Mouse (Mus musculus) CH12.LX (cell line): ENCODE results near the gene Zmynd19. TPM values are rescaled to one million over a fixed set of nuclear protein-coding genes. Genes with fewer than 3 reads are reported as not detected.

Experiments used
- DNase-seq: peaks from one replicate; pipeline ENCODE4 v3.0.0-alpha.2; 2013; ENCODE audit errors: extremely low read depth
- H3K27ac ChIP-seq: 2 replicates; pipeline ENCODE4 v1.5.1; 2012; ENCODE audit warnings: low read depth, mild to moderate bottlenecking, control low read depth, moderate library complexity; ENCODE audit not compliant: insufficient read depth
- H3K27me3 ChIP-seq: replicated peaks from 2 replicates; pipeline ENCODE3; 2012; ENCODE audit warnings: inconsistent platforms
- H3K36me3 ChIP-seq, 2 experiments: replicated peaks in 1 of 2; 2 replicates each; pipeline versions ENCODE3 to v1.6.1; 2012; ENCODE audit warnings: inconsistent platforms in 1 of 2, low read length in 1 of 2, mild to moderate bottlenecking in 1 of 2, mixed read lengths in 1 of 2, moderate library complexity in 1 of 2; ENCODE audit not compliant: control insufficient read depth in 1 of 2, insufficient read depth in 1 of 2
- H3K4me1 ChIP-seq, 2 experiments: 2 replicates each; pipeline ENCODE4 v1.6.1; 2012; ENCODE audit warnings: inconsistent platforms in 1 of 2, moderate library complexity in 1 of 2; ENCODE audit not compliant: insufficient read depth in 2 of 2, control insufficient read depth in 1 of 2
- H3K4me2 ChIP-seq: 2 replicates; pipeline ENCODE4 v1.6.1; 2012; ENCODE audit warnings: low read depth, mild to moderate bottlenecking, control low read depth; ENCODE audit not compliant: poor library complexity, insufficient read depth, severe bottlenecking
- H3K4me3 ChIP-seq, 3 experiments: fragments of 150-350 bp in 1 of 3; sonication (generic) in 1 of 3; replicated peaks in 1 of 3; 2 replicates each; pipeline versions ENCODE3 to v1.5.1; 2011 to 2012; ENCODE audit warnings: low read depth in 2 of 3, low read length in 2 of 3, mild to moderate bottlenecking in 2 of 3, moderate library complexity in 2 of 3, control low read depth in 1 of 3, improper control_type of control experiment in 1 of 3, inconsistent platforms in 1 of 3, mixed read lengths in 1 of 3; ENCODE audit not compliant: poor library complexity in 1 of 3
- H3K79me2 ChIP-seq: replicated peaks from 2 replicates; pipeline ENCODE4 v1.6.1; 2012; ENCODE audit warnings: mild to moderate bottlenecking, moderate library complexity; ENCODE audit not compliant: control insufficient read depth, poor library complexity, insufficient read depth, severe bottlenecking; ENCODE audit errors: extremely low read depth
- H3K9ac ChIP-seq: 2 replicates; pipeline ENCODE4 v1.6.1; 2012; ENCODE audit warnings: low read depth, mild to moderate bottlenecking, control low read depth, moderate library complexity; ENCODE audit not compliant: insufficient read depth
- H3K9me3 ChIP-seq: replicated peaks from 2 replicates; pipeline ENCODE3; 2012; ENCODE audit warnings: low read length, inconsistent platforms, mixed read lengths
- CHD1 ChIP-seq: IDR thresholded peaks from 2 replicates; pipeline ENCODE4 v1.6.1; 2012; ENCODE audit warnings: low read depth, low read length, improper control_type of control experiment, inconsistent platforms
- CTCF ChIP-seq, 2 experiments: IDR thresholded peaks in 1 of 2; conservative IDR thresholded peaks in 1 of 2; 2 replicates each; pipeline ENCODE4 v1.5.1; 2011 to 2012; ENCODE audit warnings: low read depth in 2 of 2, low read length in 2 of 2, improper control_type of control experiment in 1 of 2, inconsistent platforms in 1 of 2, mild to moderate bottlenecking in 1 of 2, moderate library complexity in 1 of 2
- HCFC1 ChIP-seq: IDR thresholded peaks from 2 replicates; pipeline ENCODE4 v1.6.1; 2012; ENCODE audit warnings: low read depth, mild to moderate bottlenecking, inconsistent platforms, low read length, improper control_type of control experiment
- JUN ChIP-seq: IDR thresholded peaks from 2 replicates; pipeline ENCODE4 v1.6.1; 2011; ENCODE audit warnings: low read depth, mild to moderate bottlenecking, low read length, improper control_type of control experiment, moderate library complexity; ENCODE audit not compliant: insufficient read depth
- MAFK ChIP-seq: IDR thresholded peaks from 2 replicates; pipeline ENCODE4 v1.6.1; 2011; ENCODE audit warnings: low read length, improper control_type of control experiment; ENCODE audit not compliant: insufficient replicate concordance
- MYC ChIP-seq: IDR thresholded peaks from 2 replicates; pipeline ENCODE4 v1.6.1; 2011; ENCODE audit warnings: low read depth, mild to moderate bottlenecking, improper control_type of control experiment, low read length
- PAX5 ChIP-seq: IDR thresholded peaks from 2 replicates; pipeline ENCODE4 v1.6.1; 2012; ENCODE audit warnings: low read length, inconsistent platforms, mixed read lengths
- POLR2A ChIP-seq: IDR thresholded peaks from 2 replicates; pipeline ENCODE4 v1.6.1; 2011; ENCODE audit warnings: low read depth, mild to moderate bottlenecking, improper control_type of control experiment, low read length
- RAD21 ChIP-seq: IDR thresholded peaks from 2 replicates; pipeline ENCODE4 v1.6.1; 2011; ENCODE audit warnings: low read depth, mild to moderate bottlenecking, low read length, improper control_type of control experiment, moderate library complexity
- SMC3 ChIP-seq: IDR thresholded peaks from 2 replicates; pipeline ENCODE4 v1.6.1; 2011; ENCODE audit warnings: low read depth, low read length, improper control_type of control experiment
- TBP ChIP-seq: conservative IDR thresholded peaks from 2 replicates; pipeline ENCODE4 v1.6.1; 2011; ENCODE audit warnings: low read depth, low read length, improper control_type of control experiment
- USF2 ChIP-seq: conservative IDR thresholded peaks from 2 replicates; pipeline ENCODE4 v1.6.1; 2011; ENCODE audit warnings: low read depth, low read length, improper control_type of control experiment
- ZKSCAN1 ChIP-seq: IDR thresholded peaks from 2 replicates; pipeline ENCODE4 v1.6.1; 2012; ENCODE audit warnings: low read depth, inconsistent platforms, low read length, improper control_type of control experiment, borderline replicate concordance
- dilution Hi-C: fragments of 300-500 bp; cut with MboI; formaldehyde crosslinking; loops from 2 replicates; pipeline ENCODE4 v1.14.3; 2020; ENCODE audit warnings: low sequenced_read_pairs; ENCODE audit not compliant: extremely low pct_unique_long_range_greater_than_20kb, extremely low pct_ligation_motif_present
- in situ Hi-C: fragments of 300-500 bp; cut with MboI; formaldehyde crosslinking; loops from 3 replicates; pipeline ENCODE4 v1.14.3; 2019; ENCODE audit warnings: low sequenced_read_pairs, low pct_ligation_motif_present, low pct_unique_long_range_greater_than_20kb, mixed read lengths
- polyA plus RNA-seq: library from polyadenylated mRNA; unstranded; fragments of >175 nt; gene quantifications from 2 replicates; pipeline ENCODE4 v1.2.1, GENCODE M21; 2012; ENCODE audit warnings: low read depth; ENCODE audit not compliant: insufficient read length
- total RNA-seq, 2 experiments: library from RNA; depleted of rRNA; stranded (reverse); fragments of 300-350 nt in 1 of 2; fragments of >200 nt in 1 of 2; gene quantifications; 2 replicates each; pipeline ENCODE4 v1.2.3; 2012 to 2014

Zmynd19 gene
- total and polyA plus RNA-seq, 3 experiments: 40.9 to 70.2 (median 41.6) TPM

DNA sequence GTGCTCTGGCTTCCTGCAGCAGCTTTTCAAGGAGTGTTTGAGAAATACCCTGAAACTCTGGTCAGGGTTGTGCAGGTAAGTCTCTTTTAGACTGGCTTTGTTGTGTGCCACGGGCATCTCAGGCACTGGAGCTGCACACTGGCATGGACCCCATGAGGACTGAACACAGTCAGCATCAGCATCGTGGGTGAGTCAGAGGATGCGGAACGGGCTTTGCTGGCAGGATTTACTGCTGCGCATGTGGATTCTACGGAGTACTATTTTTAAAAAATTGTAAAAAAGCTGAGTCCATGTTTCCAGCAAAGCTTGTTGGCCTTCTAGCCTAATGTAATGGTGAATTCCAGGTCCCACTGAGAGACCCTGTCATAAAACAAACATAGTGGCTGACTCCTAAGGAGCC, 45.7 kb downstream of the Zmynd19 start:
- DNase-seq: no peak
- TF ChIP-seq MYC: no peak
- no peak for TF ChIP-seq USF2
- TF ChIP-seq HCFC1: no peak
- no peak for TF ChIP-seq TBP
- TF ChIP-seq POLR2A: no peak
- no peak for TF ChIP-seq JUN
- TF ChIP-seq MAFK: no peak
- TF ChIP-seq ZKSCAN1: no peak
- H3K4me2 ChIP-seq: no peak overlapping the region
- peaks cover 31 to 72% of the 10 kb centered on the region in 2 experiments for H3K36me3 ChIP-seq
- no peaks in the 10 kb centered on the region for H3K4me1 ChIP-seq
- no peak overlapping the region for H3K9ac ChIP-seq
- dilution Hi-C loops: no loop called here
- H3K4me3 ChIP-seq: no peak overlapping the region
- no peaks in the 10 kb centered on the region for H3K27me3 ChIP-seq
- H3K27ac ChIP-seq: no peak overlapping the region
- H3K79me2 ChIP-seq: no peaks in the 10 kb centered on the region
- in situ Hi-C loops: no loop called here
- no peaks in the 10 kb centered on the region for H3K9me3 ChIP-seq

- dilution Hi-C loops: no loop called here
- peaks cover 26 to 72% of the 10 kb centered on the region in 2 experiments for H3K36me3 ChIP-seq
Measured at GRCm38 (mm10) chr2:24996471-24996870, 46.9 kb downstream of the Zmynd19 start.

GRCm38 (mm10) chr2:25000544-25001235, 51.1 kb downstream of the Zmynd19 start:
- H3K36me3 ChIP-seq: peaks cover 35 to 78% of the 10 kb centered on the region in 2 experiments
- peak; percentile 25 for DNase-seq
- H3K4me1 ChIP-seq: no peaks in the 10 kb centered on the region
- no peak overlapping the region for H3K4me3 ChIP-seq
- dilution Hi-C loops: no loop called here
- TF ChIP-seq CTCF (conservative IDR thresholded peaks at IDR 0.05 in 1 of 2, IDR thresholded peaks at IDR 0.05 in 1 of 2; ENCODE audit: low read depth in 2 of 2, low read length in 2 of 2) (peak; percentile 44 to 69; a peak in 3 of 4 replicates), PAX5 (no peak), SMC3 (peak; percentile 67), POLR2A (no peak), RAD21 (peak; percentile 54)
- TF ChIP-seq, all 38 proteins: peak for 3
- in situ Hi-C loops: no loop called here
- H3K79me2 ChIP-seq: no peaks in the 10 kb centered on the region
- no peak overlapping the region for H3K27ac ChIP-seq
- H3K9ac ChIP-seq: no peak overlapping the region
- no peak overlapping the region for H3K4me2 ChIP-seq
- H3K27me3 ChIP-seq: no peaks in the 10 kb centered on the region
- no peaks in the 10 kb centered on the region for H3K9me3 ChIP-seq

More at GRCm38 (mm10) chr2:24996471-24996870, 46.9 kb downstream of the Zmynd19 start:
- no peak for DNase-seq
- Histone ChIP-seq H3K27me3 (no peaks in the 10 kb centered on the region), H3K9me3 (no peaks in the 10 kb centered on the region), H3K27ac (no peak overlapping the region), H3K79me2 (no peaks in the 10 kb centered on the region), H3K4me3 (no peak overlapping the region), H3K4me1 (no peaks in the 10 kb centered on the region), H3K9ac (no peak overlapping the region), H3K4me2 (no peak overlapping the region)
- TF ChIP-seq CHD1 (no peak), RAD21 (no peak)
- in situ Hi-C loops: no loop called here
